Mouse (Mus musculus) embryo, embryonic 11 days (tissue): ENCODE measurements around the gene Wnt3a.

Source experiments
- DNase-seq: peaks from one replicate; pipeline ENCODE4 v3.0.0-alpha.2; 2015

Wnt3a gene

DNA sequence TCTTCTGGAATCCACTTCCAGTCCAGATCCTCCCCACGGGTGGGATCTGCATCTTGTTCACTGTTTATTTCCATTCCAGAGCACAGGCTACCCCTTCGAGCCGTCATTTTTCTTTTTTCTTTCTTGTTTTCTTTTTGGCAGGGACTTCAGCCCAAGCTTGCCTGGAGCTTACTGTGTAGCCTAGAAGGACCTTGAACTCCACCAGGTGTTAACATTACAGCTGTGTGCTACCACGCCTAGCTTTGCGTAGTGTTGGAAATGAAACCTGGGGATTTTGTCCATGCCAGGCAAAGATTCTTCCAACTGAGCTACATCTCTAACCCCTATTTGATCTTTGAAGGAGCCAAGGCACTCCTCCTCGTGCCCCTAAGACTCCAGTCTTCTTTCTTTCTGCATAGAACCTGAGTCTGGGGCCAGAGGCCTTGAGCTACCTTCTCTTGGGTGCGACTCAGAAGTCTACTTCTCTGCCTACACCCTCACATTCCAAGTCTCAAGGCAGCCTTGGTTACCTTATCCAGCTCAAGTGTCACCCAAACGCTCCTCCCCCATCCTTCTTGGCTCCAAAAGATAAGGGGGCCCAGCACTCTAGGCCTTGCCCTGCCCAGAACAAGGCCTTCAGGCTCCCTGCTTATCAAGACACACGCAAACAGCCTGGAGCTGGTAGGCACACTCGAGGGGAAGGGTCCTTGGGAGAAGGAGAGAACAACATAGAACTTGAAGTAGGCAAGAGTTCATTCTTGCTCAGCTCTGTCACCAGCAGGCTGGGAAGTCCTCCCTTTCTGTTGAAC, 29.7 kb downstream of the Wnt3a start:
- DNase-seq, result no peak

- DNase-seq, result no peak
These were observed 30.9 kb downstream of the Wnt3a start for GRCm38 (mm10) chr11:59259647-59260046.

DNA sequence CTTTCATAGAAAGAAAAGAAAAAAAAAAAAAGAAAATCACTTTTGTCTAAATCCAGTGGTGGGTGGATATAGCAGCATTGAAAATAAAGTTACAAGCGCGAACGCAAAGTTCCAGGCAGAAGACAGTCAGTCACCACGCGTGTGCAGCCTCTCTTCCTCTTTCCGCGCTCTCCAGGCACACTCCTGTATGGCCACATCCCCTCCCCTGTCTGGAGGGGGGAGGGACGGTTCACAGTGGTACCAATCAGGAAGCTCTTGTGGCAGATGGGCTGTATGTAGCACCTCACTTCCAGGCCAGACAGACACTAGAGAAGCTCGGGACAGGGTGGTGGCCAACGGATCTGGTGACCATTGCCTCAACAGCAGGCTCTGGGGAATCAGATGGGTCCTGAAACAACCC, 42.5 kb downstream of the Wnt3a start:
- DNase-seq, result no peak

DNA sequence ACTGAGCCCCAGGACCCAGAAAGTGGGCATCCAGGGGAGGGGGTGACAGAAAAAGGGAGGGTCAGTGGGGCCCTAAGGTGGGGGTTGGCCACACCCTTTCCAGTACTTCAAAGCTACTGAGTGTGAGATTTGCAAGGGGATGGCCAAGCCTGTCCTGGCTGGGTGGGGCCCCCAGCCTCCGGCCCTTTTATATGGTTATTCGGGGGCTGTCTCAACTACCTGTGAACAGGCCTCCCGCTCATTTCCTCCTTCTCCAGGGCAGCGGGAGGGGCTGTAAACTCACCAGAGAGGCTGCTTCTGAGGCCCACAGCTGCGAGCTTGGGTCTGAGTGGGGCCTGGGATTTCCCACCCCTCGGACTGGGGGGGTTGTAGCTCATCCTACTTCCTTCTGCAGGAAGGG, 46.7 kb downstream of the Wnt3a start:
- no peak for DNase-seq

GRCm38 (mm10) chr11:59241841-59242240, 48.7 kb downstream of the Wnt3a start:
- DNase-seq, result no peak

- no peak for DNase-seq
These were observed 50.8 kb downstream of the Wnt3a start for GRCm38 (mm10) chr11:59239796-59240195.

DNA sequence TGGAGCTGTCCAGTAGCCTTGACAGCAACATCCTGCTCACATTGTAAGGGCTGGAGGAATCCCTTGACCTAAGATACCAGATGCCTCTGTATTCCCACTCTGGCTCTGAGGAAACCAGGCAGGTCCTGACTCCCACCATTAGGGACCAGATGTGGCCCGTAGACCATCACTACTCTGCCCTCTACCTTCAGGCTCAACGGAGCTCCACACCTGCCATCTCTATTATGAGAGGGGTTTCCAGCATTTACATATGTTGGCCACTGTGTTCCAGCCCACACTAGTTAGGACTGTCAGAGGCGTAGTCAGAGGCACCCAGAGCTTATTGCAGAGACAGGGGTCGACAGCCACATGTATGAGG, 51.1 kb downstream of the Wnt3a start:
- peak; percentile 5 for DNase-seq

GRCm38 (mm10) chr11:59238525-59239427, 51.8 kb downstream of the Wnt3a start:
- DNase-seq, result peak; percentile 88

GRCm38 (mm10) chr11:59232797-59233196, 57.8 kb downstream of the Wnt3a start:
- DNase-seq, result peak; percentile 20

GRCm38 (mm10) chr11:59230144-59230760, 60.3 kb downstream of the Wnt3a start:
- peak; percentile 77 for DNase-seq

DNA sequence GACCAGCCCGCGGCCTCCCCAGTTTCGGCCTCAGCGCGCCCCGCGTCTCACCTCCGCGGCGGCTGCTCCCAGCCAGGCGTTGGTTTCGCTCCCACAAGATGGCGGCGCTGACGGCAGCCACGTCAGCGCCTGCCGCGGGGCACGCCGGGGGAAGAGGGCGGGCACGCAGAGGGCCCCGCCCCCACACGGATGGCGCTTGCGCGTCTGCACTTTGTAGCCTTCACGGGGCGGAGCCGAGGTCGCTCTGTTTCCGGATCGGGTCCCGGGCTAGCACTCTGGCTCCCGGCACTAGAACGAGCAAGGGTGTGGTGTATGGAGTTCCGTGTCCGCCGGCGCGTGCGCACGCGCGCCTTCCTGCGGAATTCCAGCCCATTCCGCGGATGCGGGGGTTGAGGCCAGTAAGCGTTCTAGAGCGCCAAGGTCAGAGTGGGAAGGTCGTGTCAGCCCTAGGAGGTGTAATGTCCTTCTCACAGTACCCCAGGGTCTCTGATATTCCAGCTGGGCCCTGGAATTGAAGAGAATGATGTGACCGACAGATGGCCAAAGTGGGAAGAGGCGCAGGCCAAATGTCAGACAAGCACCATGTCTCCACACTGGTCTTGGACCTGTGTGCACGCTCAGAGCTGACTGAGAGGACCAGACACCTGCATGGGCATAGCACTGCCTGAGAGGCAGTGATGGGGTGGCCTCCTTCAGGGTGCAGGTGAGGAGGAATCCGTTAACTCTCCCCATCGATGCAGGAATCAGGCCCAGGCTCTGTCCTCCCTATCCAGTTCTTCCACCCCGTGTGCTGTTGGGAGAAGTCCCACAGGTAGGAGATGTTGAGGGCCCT, 62.2 kb downstream of the Wnt3a start, which contains the start of gene Arf1:
TSS of gene Arf1 (minus strand) at position 149 of the 832 bp plus-strand sequence.
- DNase-seq, result peak; percentile 99

GRCm38 (mm10) chr11:59227604-59228121, 62.9 kb downstream of the Wnt3a start:
- no peak for DNase-seq

GRCm38 (mm10) chr11:59226787-59227603, 63.6 kb downstream of the Wnt3a start:
- DNase-seq, result peak; percentile 13

GRCm38 (mm10) chr11:59226251-59226650, 64.3 kb downstream of the Wnt3a start:
- DNase-seq, result no peak

GRCm38 (mm10) chr11:59225167-59225566, 65.4 kb downstream of the Wnt3a start:
- no peak for DNase-seq

DNA sequence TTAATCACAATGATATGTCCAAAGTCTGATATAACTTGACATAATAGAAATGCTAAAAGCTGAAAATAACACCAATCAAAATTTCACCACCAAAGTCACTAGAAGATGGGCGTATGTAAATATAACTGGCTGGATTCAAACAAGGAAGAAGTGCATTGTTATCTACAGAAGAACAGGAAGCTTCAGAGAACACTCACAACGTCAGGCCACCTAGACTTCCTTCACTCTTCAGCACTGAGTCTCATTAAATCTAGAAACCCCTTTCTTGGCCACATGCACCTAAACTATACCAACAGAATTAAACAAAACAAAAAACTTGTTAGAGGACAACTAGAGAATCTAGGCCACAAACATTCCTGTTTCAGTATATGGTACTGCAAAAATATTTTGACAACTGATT, 66.1 kb downstream of the Wnt3a start:
- no peak for DNase-seq

DNA sequence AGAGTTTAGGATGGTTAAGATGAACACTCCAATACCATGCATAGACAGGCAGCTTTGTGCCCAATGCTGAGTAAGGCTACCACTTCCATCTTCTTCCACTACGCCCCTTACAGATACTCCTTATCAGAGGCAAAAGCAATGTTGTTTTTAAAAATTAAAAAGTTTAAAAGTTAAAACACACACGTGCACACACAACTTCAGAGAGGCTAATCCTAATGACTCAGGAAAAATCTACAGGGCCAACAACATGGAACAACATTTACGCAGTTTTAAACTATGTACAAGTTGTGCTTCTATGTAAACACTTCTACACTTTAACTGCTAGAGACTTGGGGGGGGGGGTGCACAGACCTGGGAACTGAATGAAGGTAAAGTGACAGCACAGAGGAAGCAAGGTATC, 66.5 kb downstream of the Wnt3a start:
- DNase-seq, result no peak

DNA sequence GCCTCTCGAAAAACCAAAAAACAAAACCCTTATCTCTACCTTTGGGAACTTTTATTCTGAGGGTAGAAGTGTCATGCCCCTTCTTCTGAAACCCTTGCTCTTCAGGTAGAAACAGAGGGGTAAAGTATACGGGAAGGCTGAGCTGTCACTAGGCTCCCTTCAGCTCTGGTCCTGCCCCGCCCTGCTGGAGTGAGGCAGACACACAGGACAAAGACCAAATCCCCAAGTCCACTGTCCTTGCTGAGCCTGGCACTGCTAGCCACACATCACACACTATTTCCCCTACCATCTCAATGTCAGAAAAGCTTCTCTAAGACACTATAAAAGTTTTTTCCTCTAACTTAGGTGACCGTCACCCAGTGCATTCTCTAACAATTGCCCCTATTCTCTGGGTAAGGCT, 68.2 kb downstream of the Wnt3a start:
- no peak for DNase-seq

DNA sequence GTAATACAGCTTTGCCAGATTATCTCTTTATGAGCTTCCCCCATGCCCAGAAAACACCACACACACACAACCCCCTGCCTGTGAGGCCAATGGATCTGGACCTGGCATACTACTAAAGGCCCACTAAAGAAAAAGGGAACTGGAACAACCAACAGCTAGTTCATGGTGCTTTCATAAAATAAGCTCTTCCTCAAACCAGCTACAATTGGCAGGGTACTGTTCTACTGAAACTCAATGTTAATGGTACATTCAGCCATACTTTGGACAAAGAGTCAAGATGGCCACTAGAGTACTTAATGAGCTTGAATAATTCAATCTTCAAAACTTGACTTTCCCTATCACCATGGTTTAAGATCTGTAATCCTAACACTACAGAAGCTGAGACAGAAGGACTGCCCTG, 68.9 kb downstream of the Wnt3a start:
- no peak for DNase-seq

DNA sequence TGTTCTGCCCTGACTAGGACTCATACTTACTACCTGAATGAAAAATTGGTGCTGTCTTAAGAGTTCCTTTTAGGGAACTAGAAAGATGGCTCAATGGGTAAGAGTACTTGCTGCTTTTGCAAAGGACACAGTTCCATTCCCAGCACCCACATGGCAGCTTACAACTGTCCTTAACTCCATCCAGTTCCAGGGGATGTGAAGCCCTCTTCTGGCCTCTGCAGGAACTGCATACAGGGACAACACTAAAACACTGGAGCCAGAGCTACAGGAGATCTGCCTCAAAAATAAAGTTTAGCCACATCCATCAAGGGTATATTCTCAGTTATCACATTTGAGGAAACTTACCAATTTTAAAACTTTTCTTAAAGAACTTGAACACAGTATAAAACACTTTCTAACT, 71.5 kb downstream of the Wnt3a start:
- DNase-seq, result peak; percentile 27

GRCm38 (mm10) chr11:59218389-59218998, 72.1 kb downstream of the Wnt3a start:
- peak; percentile 19 for DNase-seq
